Mouse (Mus musculus) forebrain, embryonic 15.5 days (tissue): ENCODE measurements around the gene Vps13d. TPM values are rescaled to one million over a fixed set of nuclear protein-coding genes. Genes with fewer than 3 reads are reported as not detected.
A peak's percentile ranks its signal among the peaks of the same experiment; 100 is the strongest.

Experiments
- ATAC-seq: fragments of 200-750 bp; cut with Nextera tagmentation; replicated peaks from 2 replicates; pipeline ENCODE4 v1.8.0; 2017; ENCODE audit warnings: mild to moderate bottlenecking, moderate TSS enrichment, moderate library complexity
- H3K27ac ChIP-seq: fragments of 300-500 bp; sonication (generic); replicated peaks from 2 replicates; pipeline ENCODE4 v1.5.1; 2015; ENCODE audit warnings: mild to moderate bottlenecking, inconsistent platforms
- H3K27me3 ChIP-seq: fragments of 300-500 bp; sonication (generic); 2 replicates; pipeline ENCODE4 v1.6.1; 2015; ENCODE audit warnings: inconsistent platforms
- H3K36me3 ChIP-seq: fragments of 300-500 bp; sonication (generic); 2 replicates; pipeline ENCODE4 v1.6.1; 2015; ENCODE audit warnings: mild to moderate bottlenecking, inconsistent platforms
- H3K4me1 ChIP-seq: fragments of 300-500 bp; sonication (generic); 2 replicates; pipeline ENCODE4 v1.6.1; 2015; ENCODE audit warnings: inconsistent platforms
- H3K4me2 ChIP-seq: fragments of 300-500 bp; sonication (generic); replicated peaks from 2 replicates; pipeline ENCODE4 v1.6.1; 2015; ENCODE audit warnings: mild to moderate bottlenecking, inconsistent platforms
- H3K4me3 ChIP-seq: fragments of 300-500 bp; sonication (generic); 2 replicates; pipeline ENCODE4 v1.5.1; 2015; ENCODE audit warnings: mild to moderate bottlenecking, inconsistent platforms
- H3K9ac ChIP-seq: fragments of 300-500 bp; sonication (generic); replicated peaks from 2 replicates; pipeline ENCODE4 v1.6.1; 2015; ENCODE audit warnings: mild to moderate bottlenecking, inconsistent platforms
- H3K9me3 ChIP-seq: fragments of 300-500 bp; sonication (generic); 2 replicates; pipeline ENCODE4 v1.6.1; 2016; ENCODE audit warnings: inconsistent platforms
- WGBS: fragments of 180-500 bp; shearing (Covaris S2); methylation state at CpG from one replicate; pipeline ENCODE4 v1.1.7; 2015; ENCODE audit warnings: mixed read lengths; 5-methylcytosine and 5-hydroxymethylcytosine counted together
- polyA plus RNA-seq: library from polyadenylated mRNA; unstranded; fragments of >200 nt; fragmentation: Nextera tagmentation; extraction: Ambion mirVana; gene quantifications from 2 replicates; pipeline ENCODE4 v1.2.1, GENCODE M21; 2015

Gene Vps13d
- polyA plus RNA-seq, 1 experiment from 2014 or later: 9.4 TPM

- H3K9ac ChIP-seq: no peak overlapping the region
- H3K4me3 ChIP-seq: no peak overlapping the region
- 86% methylated on average over 1 of the region's 1 CpGs for WGBS
- H3K9me3 ChIP-seq: no peaks in the 10 kb centered on the region
- H3K27me3 ChIP-seq: no peaks in the 10 kb centered on the region
- H3K36me3 ChIP-seq: no peaks in the 10 kb centered on the region
- H3K27ac ChIP-seq: no peak overlapping the region
- H3K4me2 ChIP-seq: no peak overlapping the region
- peaks cover 11% of the 10 kb centered on the region for H3K4me1 ChIP-seq
- no peak for ATAC-seq
Measured at GRCm38 (mm10) chr4:145002733-145003132, 192.1 kb downstream of the Vps13d start.

- Histone ChIP-seq H3K36me3 (no peaks in the 10 kb centered on the region), H3K4me2 (no peak overlapping the region), H3K4me1 (peaks cover 11% of the 10 kb centered on the region), H3K4me3 (no peak overlapping the region), H3K9me3 (no peaks in the 10 kb centered on the region), H3K9ac (no peak overlapping the region), H3K27me3 (no peaks in the 10 kb centered on the region), H3K27ac (no peak overlapping the region)
- peak; percentile 68 for ATAC-seq
- WGBS: 20% methylated on average over 20 of the region's 20 CpGs
Measured at GRCm38 (mm10) chr4:144999903-145000382, 194.9 kb downstream of the Vps13d start.

GRCm38 (mm10) chr4:144999572-144999880 lies 195.3 kb downstream of the Vps13d start:
- Histone ChIP-seq H3K9me3 (no peaks in the 10 kb centered on the region), H3K9ac (no peak overlapping the region), H3K27ac (no peak overlapping the region), H3K27me3 (no peaks in the 10 kb centered on the region), H3K4me3 (no peak overlapping the region), H3K4me2 (no peak overlapping the region), H3K36me3 (no peaks in the 10 kb centered on the region), H3K4me1 (peaks cover 11% of the 10 kb centered on the region)
- 40% methylated on average over 6 of the region's 6 CpGs for WGBS
- peak; percentile 34 for ATAC-seq

- 78% methylated on average over 2 of the region's 2 CpGs for WGBS
- Histone ChIP-seq H3K4me2 (no peak overlapping the region), H3K4me1 (peaks cover 11% of the 10 kb centered on the region), H3K9ac (no peak overlapping the region), H3K36me3 (no peaks in the 10 kb centered on the region), H3K4me3 (no peak overlapping the region), H3K27ac (no peak overlapping the region), H3K27me3 (no peaks in the 10 kb centered on the region), H3K9me3 (no peaks in the 10 kb centered on the region)
- ATAC-seq: 0 out of 2 replicates have a peak, but pooled peaks have one; percentile 9
Measured at GRCm38 (mm10) chr4:144998808-144999571, 195.8 kb downstream of the Vps13d start.

- no peak for ATAC-seq
- Histone ChIP-seq H3K27me3 (no peaks in the 10 kb centered on the region), H3K36me3 (no peaks in the 10 kb centered on the region), H3K4me1 (peaks cover 15% of the 10 kb centered on the region), H3K27ac (no peak overlapping the region), H3K4me2 (no peak overlapping the region), H3K9me3 (no peaks in the 10 kb centered on the region), H3K4me3 (no peak overlapping the region), H3K9ac (no peak overlapping the region)
- 70% methylated on average over 3 of the region's 3 CpGs for WGBS
Measured at GRCm38 (mm10) chr4:144997887-144998658, 196.7 kb downstream of the Vps13d start.

- no peak overlapping the region for H3K27ac ChIP-seq
- WGBS: 81% methylated on average over 6 of the region's 6 CpGs
- no peaks in the 10 kb centered on the region for H3K36me3 ChIP-seq
- no peak overlapping the region for H3K9ac ChIP-seq
- peaks cover 20% of the 10 kb centered on the region for H3K4me1 ChIP-seq
- no peaks in the 10 kb centered on the region for H3K9me3 ChIP-seq
- no peak overlapping the region for H3K4me3 ChIP-seq
- no peak for ATAC-seq
- no peak overlapping the region for H3K4me2 ChIP-seq
- H3K27me3 ChIP-seq: no peaks in the 10 kb centered on the region
Measured at GRCm38 (mm10) chr4:144996996-144997820, 197.6 kb downstream of the Vps13d start.

GRCm38 (mm10) chr4:144995826-144996225 lies 199.0 kb downstream of the Vps13d start:
- H3K4me3 ChIP-seq: no peak overlapping the region
- no peaks in the 10 kb centered on the region for H3K9me3 ChIP-seq
- H3K4me2 ChIP-seq: no peak overlapping the region
- no peak for ATAC-seq
- H3K27me3 ChIP-seq: no peaks in the 10 kb centered on the region
- peaks cover 20% of the 10 kb centered on the region for H3K4me1 ChIP-seq
- H3K36me3 ChIP-seq: no peaks in the 10 kb centered on the region
- H3K27ac ChIP-seq: no peak overlapping the region
- 81% methylated on average over 1 of the region's 1 CpGs for WGBS
- no peak overlapping the region for H3K9ac ChIP-seq

- H3K4me2 ChIP-seq: no peak overlapping the region
- no peaks in the 10 kb centered on the region for H3K27me3 ChIP-seq
- H3K4me3 ChIP-seq: no peak overlapping the region
- H3K9ac ChIP-seq: no peak overlapping the region
- peak overlapping the region; percentile 44 for H3K27ac ChIP-seq
- peaks cover 9% of the 10 kb centered on the region; the same call in 1 of the 2 replicates for H3K4me1 ChIP-seq
- WGBS: 70% methylated on average over 9 of the region's 9 CpGs
- H3K9me3 ChIP-seq: no peaks in the 10 kb centered on the region
- peak; percentile 42; the same call in 1 of the 2 replicates for ATAC-seq
- no peaks in the 10 kb centered on the region for H3K36me3 ChIP-seq
Measured at GRCm38 (mm10) chr4:144993047-144993917, 201.5 kb downstream of the Vps13d start.

- Histone ChIP-seq H3K9ac (no peak overlapping the region), H3K27me3 (no peaks in the 10 kb centered on the region), H3K9me3 (no peaks in the 10 kb centered on the region), H3K4me3 (no peak overlapping the region), H3K4me2 (no peak overlapping the region), H3K4me1 (peaks cover 9% of the 10 kb centered on the region; the same call in 1 of the 2 replicates), H3K36me3 (no peaks in the 10 kb centered on the region), H3K27ac (0 out of 2 replicates have a peak overlapping the region, but pooled peaks have one; percentile 44)
- no peak for ATAC-seq
- 20% methylated on average over 3 of the region's 3 CpGs for WGBS
Measured at GRCm38 (mm10) chr4:144992413-144992812, 202.4 kb downstream of the Vps13d start.

- WGBS: 86% methylated on average over 5 of the region's 5 CpGs
- Histone ChIP-seq H3K4me2 (no peak overlapping the region), H3K36me3 (no peaks in the 10 kb centered on the region), H3K9me3 (no peaks in the 10 kb centered on the region), H3K4me3 (no peak overlapping the region), H3K4me1 (peaks cover 8% of the 10 kb centered on the region; the same call in 1 of the 2 replicates), H3K27ac (no peak overlapping the region), H3K27me3 (no peaks in the 10 kb centered on the region), H3K9ac (no peak overlapping the region)
- no peak for ATAC-seq
Measured at GRCm38 (mm10) chr4:144988443-144989206, 206.2 kb downstream of the Vps13d start.
